Mouse (Mus musculus) E14TG2a.4 (cell line): ENCODE measurements around the gene Mmgt2.

ENCODE experiments used
- H3K27me3 ChIP-seq: 2 replicates; pipeline ENCODE4 v1.6.1; 2014; ENCODE audit warnings: low read length, control low read depth; ENCODE audit not compliant: insufficient read depth
- H3K36me3 ChIP-seq: 2 replicates; pipeline ENCODE4 v1.6.1; 2014; ENCODE audit warnings: low read length, control low read depth; ENCODE audit not compliant: insufficient read depth
- H3K4me1 ChIP-seq: replicated peaks from 2 replicates; pipeline ENCODE4 v1.6.1; 2014; ENCODE audit warnings: low read depth, low read length, control low read depth
- H3K4me3 ChIP-seq: replicated peaks from 2 replicates; pipeline ENCODE4 v1.5.1; 2014; ENCODE audit warnings: mild to moderate bottlenecking, low read length
- H3K9me3 ChIP-seq: 2 replicates; pipeline ENCODE4 v1.6.1; 2014; ENCODE audit warnings: low read length, control low read depth
- CTCF ChIP-seq: conservative IDR thresholded peaks from 2 replicates; pipeline ENCODE4 v1.5.1; 2014; ENCODE audit warnings: low read length
- NANOG ChIP-seq: IDR thresholded peaks from 2 replicates; pipeline ENCODE4 v1.6.1; 2014; ENCODE audit warnings: borderline replicate concordance, low read length, mixed read lengths
- POU5F1 ChIP-seq: IDR thresholded peaks from 2 replicates; pipeline ENCODE4 v1.6.1; 2014; ENCODE audit warnings: low read length, borderline replicate concordance

The Mmgt2 gene

GRCm38 (mm10) chr11:62695126-62695525 is 46.7 kb downstream of the Mmgt2 start:
- TF ChIP-seq CTCF (peak; percentile 50), POU5F1 (no peak)
- H3K4me1 ChIP-seq = peaks cover 7% of the 10 kb centered on the region; the same call in 1 of the 2 replicates
- 0 out of 2 replicates have a peak, but pooled peaks cover 3% of the 10 kb centered on the region for H3K9me3 ChIP-seq
- H3K4me3 ChIP-seq = no peak overlapping the region
- H3K27me3 ChIP-seq = peaks cover 3% of the 10 kb centered on the region; the same call in 1 of the 2 replicates
- H3K36me3 ChIP-seq = no peaks in the 10 kb centered on the region

- Histone ChIP-seq H3K4me3 (no peak overlapping the region), H3K36me3 (no peaks in the 10 kb centered on the region), H3K9me3 (0 out of 2 replicates have a peak, but pooled peaks cover 3% of the 10 kb centered on the region), H3K27me3 (no peaks in the 10 kb centered on the region), H3K4me1 (no peaks in the 10 kb centered on the region)
- TF ChIP-seq POU5F1 (no peak), NANOG (no peak), CTCF (no peak)
Observed at GRCm38 (mm10) chr11:62699749-62700148, 51.3 kb downstream of the Mmgt2 start.

GRCm38 (mm10) chr11:62701218-62701617 is 52.8 kb downstream of the Mmgt2 start:
- H3K4me1 ChIP-seq = no peaks in the 10 kb centered on the region
- no peak overlapping the region for H3K4me3 ChIP-seq
- no peaks in the 10 kb centered on the region for H3K9me3 ChIP-seq
- TF ChIP-seq NANOG (no peak), POU5F1 (no peak), CTCF (no peak)
- no peaks in the 10 kb centered on the region for H3K36me3 ChIP-seq
- no peaks in the 10 kb centered on the region for H3K27me3 ChIP-seq

GRCm38 (mm10) chr11:62706141-62706540 is 57.7 kb downstream of the Mmgt2 start:
- Histone ChIP-seq H3K27me3 (0 out of 2 replicates have a peak, but pooled peaks cover 5% of the 10 kb centered on the region), H3K9me3 (no peaks in the 10 kb centered on the region)
- TF ChIP-seq CTCF (no peak), NANOG (no peak), POU5F1 (no peak)

DNA sequence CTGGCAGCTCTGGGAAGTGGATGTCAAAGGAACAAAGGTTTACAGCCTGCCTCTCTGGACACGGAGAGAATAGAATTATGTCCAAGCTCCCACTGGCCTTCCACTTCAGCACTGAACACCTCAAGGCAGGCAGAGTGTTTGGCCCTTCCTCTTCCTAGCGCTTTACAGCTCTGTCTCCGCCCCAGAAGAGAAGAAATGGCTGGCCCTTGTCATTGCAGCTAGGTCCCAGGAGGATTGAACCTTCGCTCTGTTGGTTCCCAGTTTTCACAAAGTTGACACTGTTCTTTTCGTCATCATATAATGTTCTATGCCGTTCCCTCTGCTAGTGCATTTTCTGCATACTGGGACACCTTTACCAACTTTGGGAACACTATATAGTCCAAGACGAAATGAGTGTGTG is 59.8 kb downstream of the Mmgt2 start:
- Histone ChIP-seq H3K27me3 (0 out of 2 replicates have a peak, but pooled peaks cover 5% of the 10 kb centered on the region), H3K4me3 (no peak overlapping the region), H3K4me1 (no peaks in the 10 kb centered on the region; the same call in 1 of the 2 replicates), H3K36me3 (no peaks in the 10 kb centered on the region), H3K9me3 (no peaks in the 10 kb centered on the region)
- TF ChIP-seq POU5F1 = no peak
- TF ChIP-seq NANOG = no peak
- TF ChIP-seq CTCF = no peak

More at GRCm38 (mm10) chr11:62706141-62706540, 57.7 kb downstream of the Mmgt2 start:
- Histone ChIP-seq H3K4me1 (no peaks in the 10 kb centered on the region; the same call in 1 of the 2 replicates), H3K4me3 (no peak overlapping the region), H3K36me3 (no peaks in the 10 kb centered on the region)

GRCm38 (mm10) chr11:62710657-62711056 is 62.2 kb downstream of the Mmgt2 start:
- Histone ChIP-seq H3K4me1 (no peaks in the 10 kb centered on the region; the same call in 1 of the 2 replicates), H3K36me3 (no peaks in the 10 kb centered on the region), H3K4me3 (no peak overlapping the region), H3K27me3 (0 out of 2 replicates have a peak, but pooled peaks cover 10% of the 10 kb centered on the region), H3K9me3 (no peaks in the 10 kb centered on the region)
- TF ChIP-seq POU5F1 (no peak), CTCF (no peak), NANOG (no peak)
